ENCODE assay signal across 30 mouse cellular contexts in the genomic region with DNA sequence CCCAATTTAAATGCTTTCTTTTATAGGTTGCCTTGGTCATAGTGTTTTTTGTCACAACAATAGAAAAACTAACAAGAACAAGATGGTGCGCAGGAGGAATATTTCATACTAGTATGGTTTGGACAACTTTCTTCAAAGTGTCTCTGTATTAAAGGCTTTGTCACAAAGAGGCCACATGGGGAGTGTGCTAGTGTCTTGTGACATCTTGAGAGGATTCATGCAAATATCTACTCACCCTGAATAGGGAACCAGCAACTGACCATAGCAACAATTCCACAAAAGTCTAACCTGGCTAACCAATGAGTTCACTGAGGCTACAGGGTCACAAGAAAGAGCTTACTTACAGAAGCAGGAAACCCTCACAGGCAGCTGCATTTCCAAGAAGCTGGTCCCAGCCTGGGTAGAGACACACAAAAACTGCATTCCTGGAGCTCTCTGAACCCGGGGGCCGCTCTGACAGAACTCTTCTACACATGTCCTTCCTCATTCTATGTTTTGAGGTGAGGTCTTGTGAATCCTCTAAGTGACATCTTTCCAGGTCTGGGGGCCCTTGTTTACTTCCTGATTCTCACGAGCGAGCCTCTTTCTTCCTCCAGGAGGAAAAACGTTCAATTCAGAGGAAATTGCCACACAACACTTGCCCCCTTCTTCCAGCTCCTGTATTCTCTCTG. TPM values are rescaled to one million over a fixed set of nuclear protein-coding genes. Genes with fewer than 3 reads are reported as not detected.
DNase-seq lines count a peak whose midpoint lies in the region; ATAC-seq and TF ChIP-seq lines count a peak whose summit lies in the region.
"Had no signal": no experiment of that assay in that cellular context is flagged by ENCODE, and none has a peak within 500 bp of the region (broad histone marks: within the 10 kb centered on the region; RNA-seq: fewer than 3 reads in every experiment).

No protein-coding gene starts in this region.

- no peaks in the 10 kb centered on the region for H3K36me3 ChIP-seq in embryonic facial prominence, embryonic 14.5 days (ENCODE audit: control insufficient read depth, insufficient read depth, low read length)
- no peaks in the 10 kb centered on the region for H3K36me3 ChIP-seq in embryonic facial prominence, embryonic 10.5 days (replicated peaks)
- H3K36me3 ChIP-seq in liver, postnatal 0 days (replicated peaks; ENCODE audit: insufficient read depth, low read length) = no peaks in the 10 kb centered on the region
- H3K36me3 ChIP-seq in liver, embryonic 11.5 days (ENCODE audit: control insufficient read depth, insufficient read depth, low read length) = no peaks in the 10 kb centered on the region
- no peaks in the 10 kb centered on the region for H3K36me3 ChIP-seq in macrophage (ENCODE audit: inconsistent target)
- H3K36me3 ChIP-seq in small intestine, adult 2 months (ENCODE audit: control insufficient read depth, insufficient read depth, low read length) = no peaks in the 10 kb centered on the region
- H3K36me3 ChIP-seq in midbrain, embryonic 15.5 days (replicated peaks) = no peaks in the 10 kb centered on the region
- H3K36me3 ChIP-seq: liver, embryonic 15.5 days; midbrain, embryonic 10.5 days; neural tube, embryonic 13.5 days; stomach, embryonic 15.5 days had no signal

- H3K4me2 ChIP-seq in embryonic facial prominence, embryonic 14.5 days (ENCODE audit: low read depth, low read length) = no peak overlapping the region
- no peak overlapping the region for H3K4me2 ChIP-seq in liver, postnatal 0 days (ENCODE audit: low read depth, low read length)
- no peak overlapping the region for H3K4me2 ChIP-seq in liver, embryonic 11.5 days
- H3K4me2 ChIP-seq in midbrain, embryonic 15.5 days = no peak overlapping the region
- H3K4me2 ChIP-seq: forebrain, embryonic 13.5 days; liver, embryonic 15.5 days; neural tube, embryonic 13.5 days; stomach, embryonic 15.5 days had no signal

- peaks cover 27% of the 10 kb centered on the region for H3K4me1 ChIP-seq in embryonic facial prominence, embryonic 14.5 days (ENCODE audit: control insufficient read depth, insufficient read depth, low read length)
- peaks cover 12% of the 10 kb centered on the region for H3K4me1 ChIP-seq in embryonic facial prominence, embryonic 10.5 days
- H3K4me1 ChIP-seq in liver, postnatal 0 days (ENCODE audit: insufficient read depth) = peaks cover 35% of the 10 kb centered on the region
- H3K4me1 ChIP-seq in liver, embryonic 11.5 days (replicated peaks; ENCODE audit: control insufficient read depth, insufficient read depth, low read length) = peaks cover 19% of the 10 kb centered on the region
- peaks cover 2% of the 10 kb centered on the region; the same call in 1 of the 2 replicates for H3K4me1 ChIP-seq in small intestine, adult 2 months (ENCODE audit: control insufficient read depth, insufficient read depth, insufficient read length, low read length)
- peaks cover 12% of the 10 kb centered on the region for H3K4me1 ChIP-seq in midbrain, embryonic 15.5 days

- TF ChIP-seq CTCF in liver, postnatal 0 days (IDR thresholded peaks at IDR 0.05; ENCODE audit: low read depth) = no peak
- TF ChIP-seq CTCF in small intestine, adult 2 months (IDR thresholded peaks at IDR 0.05; ENCODE audit: extremely low read depth, insufficient read length, insufficient replicate concordance, low read depth, low read length) = no peak

- H3K9ac ChIP-seq in embryonic facial prominence, embryonic 14.5 days (ENCODE audit: low read depth, low read length) = no peak overlapping the region
- H3K9ac ChIP-seq in liver, postnatal 0 days (replicated peaks) = no peak overlapping the region
- H3K9ac ChIP-seq in liver, embryonic 11.5 days (ENCODE audit: low read depth, low read length) = no peak overlapping the region
- H3K9ac ChIP-seq in midbrain, embryonic 15.5 days = no peak overlapping the region
- H3K9ac ChIP-seq: forebrain, embryonic 13.5 days; liver, embryonic 15.5 days; neural tube, embryonic 13.5 days; stomach, embryonic 15.5 days had no signal

- no peaks in the 10 kb centered on the region for H3K79me2 ChIP-seq in macrophage (ENCODE audit: inconsistent target)

- no peak for DNase-seq in embryonic facial prominence, embryonic 14.5 days (ENCODE audit: low spot score)
- no peak for DNase-seq in embryonic facial prominence, embryonic 10.5 days (ENCODE audit: low spot score)
- no peak for DNase-seq in liver, postnatal 0 days
- no peak for DNase-seq in liver, embryonic 11.5 days (ENCODE audit: low spot score)
- DNase-seq in retina, postnatal 1 day = no peak
- DNase-seq: adrenal gland, adult 8-10 months; cerebellum, adult 11 months; cerebellum, postnatal 36 days; kidney, adult 18-20 months; kidney, postnatal 10 days; layer of hippocampus, postnatal 36 days; lung, postnatal 14 days; thymus, adult 18-20 months had no signal

- no peak for TF ChIP-seq EP300 in liver, postnatal 0 days (IDR thresholded peaks at IDR 0.05; ENCODE audit: low read depth)

- TF ChIP-seq POLR2A in small intestine, adult 2 months (IDR thresholded peaks at IDR 0.05; ENCODE audit: low read depth, low read length) = no peak

- no peak for ATAC-seq in embryonic facial prominence, embryonic 14.5 days (ENCODE audit: low read depth)
- no peak for ATAC-seq in liver, postnatal 0 days
- no peak for ATAC-seq in liver, embryonic 11.5 days (replicated peaks; ENCODE audit: low FRiP score)
- no peak for ATAC-seq in midbrain, embryonic 15.5 days (replicated peaks)
- ATAC-seq: forebrain, embryonic 13.5 days had no signal

- 0 out of 2 replicates have a peak overlapping the region, but pooled peaks have one; percentile 22 for H3K27ac ChIP-seq in embryonic facial prominence, embryonic 14.5 days (replicated peaks; ENCODE audit: low read depth, low read length)
- H3K27ac ChIP-seq in embryonic facial prominence, embryonic 10.5 days (replicated peaks) = no peak overlapping the region
- peak overlapping the region; percentile 74 for H3K27ac ChIP-seq in liver, postnatal 0 days (ENCODE audit: low read depth)
- H3K27ac ChIP-seq in liver, embryonic 11.5 days (ENCODE audit: low read depth, low read length) = no peak overlapping the region
- H3K27ac ChIP-seq in macrophage = peak overlapping the region; percentile 48
- 0 out of 2 replicates have a peak overlapping the region, but pooled peaks have one; percentile 7 for H3K27ac ChIP-seq in small intestine, adult 2 months (ENCODE audit: insufficient read depth, low read depth, low read length)
- H3K27ac ChIP-seq in midbrain, embryonic 15.5 days = no peak overlapping the region
- H3K27ac ChIP-seq: forebrain, embryonic 13.5 days; layer of hippocampus, adult 2 months; liver, embryonic 15.5 days; midbrain, embryonic 10.5 days; neural tube, embryonic 13.5 days; stomach, embryonic 15.5 days had no signal

- no peak overlapping the region for H3K4me3 ChIP-seq in embryonic facial prominence, embryonic 14.5 days (ENCODE audit: low read depth, low read length)
- H3K4me3 ChIP-seq in embryonic facial prominence, embryonic 10.5 days = no peak overlapping the region
- no peak overlapping the region for H3K4me3 ChIP-seq in liver, postnatal 0 days (ENCODE audit: low read depth, low read length)
- H3K4me3 ChIP-seq in liver, embryonic 11.5 days (ENCODE audit: low read depth, low read length) = no peak overlapping the region
- H3K4me3 ChIP-seq in macrophage (ENCODE audit: inconsistent target) = no peak overlapping the region
- H3K4me3 ChIP-seq in small intestine, adult 2 months (ENCODE audit: low read depth, low read length) = no peak overlapping the region
- no peak overlapping the region for H3K4me3 ChIP-seq in midbrain, embryonic 15.5 days
- H3K4me3 ChIP-seq: erythroblast, embryonic 14.5 days; forebrain, embryonic 13.5 days; layer of hippocampus, adult 2 months; liver, embryonic 15.5 days; midbrain, embryonic 10.5 days; neural tube, embryonic 13.5 days; stomach, embryonic 15.5 days had no signal

- 55% methylated on average over 6 of the region's 6 CpGs for WGBS in embryonic facial prominence, embryonic 14.5 days
- WGBS in embryonic facial prominence, embryonic 10.5 days = 72% methylated on average over 6 of the region's 6 CpGs
- WGBS in liver, postnatal 0 days (ENCODE audit: insufficient replicate concordance) = 37% methylated on average over 6 of the region's 6 CpGs
- 48% methylated on average over 6 of the region's 6 CpGs for WGBS in liver, embryonic 11.5 days
- 27% methylated on average over 6 of the region's 6 CpGs for whole genome bisulfite sequencing in macrophage (ENCODE audit: missing documents)
- 65% methylated on average over 6 of the region's 6 CpGs for WGBS in small intestine, adult 2 months
- WGBS in midbrain, embryonic 15.5 days = 71% methylated on average over 6 of the region's 6 CpGs

- no peaks in the 10 kb centered on the region for H3K9me3 ChIP-seq in embryonic facial prominence, embryonic 14.5 days (ENCODE audit: control insufficient read depth, low read length)
- no peaks in the 10 kb centered on the region for H3K9me3 ChIP-seq in embryonic facial prominence, embryonic 10.5 days
- no peaks in the 10 kb centered on the region for H3K9me3 ChIP-seq in liver, postnatal 0 days (ENCODE audit: low read length)
- no peaks in the 10 kb centered on the region for H3K9me3 ChIP-seq in liver, embryonic 11.5 days (ENCODE audit: control insufficient read depth, low read length)
- H3K9me3 ChIP-seq in midbrain, embryonic 15.5 days = no peaks in the 10 kb centered on the region
- H3K9me3 ChIP-seq: forebrain, embryonic 13.5 days; liver, embryonic 15.5 days; midbrain, embryonic 10.5 days; neural tube, embryonic 13.5 days; stomach, embryonic 15.5 days had no signal

- no peaks in the 10 kb centered on the region for H3K27me3 ChIP-seq in embryonic facial prominence, embryonic 14.5 days (replicated peaks; ENCODE audit: control insufficient read depth, insufficient read depth, low read length)
- H3K27me3 ChIP-seq in embryonic facial prominence, embryonic 10.5 days (replicated peaks; ENCODE audit: low read depth, poor library complexity, severe bottlenecking) = no peaks in the 10 kb centered on the region
- H3K27me3 ChIP-seq in liver, postnatal 0 days (ENCODE audit: insufficient read depth, low read length) = no peaks in the 10 kb centered on the region
- H3K27me3 ChIP-seq in liver, embryonic 11.5 days (replicated peaks; ENCODE audit: control insufficient read depth, insufficient read depth, low read length) = no peaks in the 10 kb centered on the region
- no peaks in the 10 kb centered on the region for H3K27me3 ChIP-seq in small intestine, adult 2 months (ENCODE audit: control insufficient read depth, insufficient read depth, low read length)
- no peaks in the 10 kb centered on the region for H3K27me3 ChIP-seq in midbrain, embryonic 15.5 days (replicated peaks)
- H3K27me3 ChIP-seq: forebrain, embryonic 13.5 days; liver, embryonic 15.5 days; neural tube, embryonic 13.5 days; stomach, embryonic 15.5 days had no signal

RNA-seq across cellular contexts. Expression of a gene that starts 33.2 kb away (rescaled TPM):
- 7.6 and 12.8 TPM in 2 replicates for polyA plus RNA-seq in embryonic facial prominence, embryonic 14.5 days (2014; fragmentation: Nextera tagmentation; extraction: Ambion mirVana)
- polyA plus RNA-seq in embryonic facial prominence, embryonic 10.5 days (2016; fragmentation: Nextera tagmentation; extraction: Ambion mirVana) = 2.1 and 2.7 TPM in 2 replicates
- polyA plus RNA-seq in liver, postnatal 0 days (2015; fragmentation: Nextera tagmentation; extraction: Ambion mirVana) = 10.8 and 12.6 TPM in 2 replicates
- 14.8 and 15.8 TPM in 2 replicates for polyA plus RNA-seq in liver, embryonic 11.5 days (2014; fragmentation: Nextera tagmentation; extraction: Ambion mirVana)
- total RNA-seq in macrophage (2018; cell fraction: chromatin; rRNA removed) = 1 to 10 TPM in 6 of 26 experiments, under 1 TPM in 13, not detected in 7; 0.44 to 1.9 (median 0.72) TPM
- total RNA-seq in macrophage (2018; cell fraction: cytosol; rRNA removed) = under 1 TPM in 12 of 26 experiments, not detected in 14; 0.06 to 0.33 (median 0.10) TPM
- 1 to 10 TPM in 3 of 26 experiments, under 1 TPM in 22, not detected in 1; 0.24 to 2.2 (median 0.48) TPM for total RNA-seq in macrophage (2018; cell fraction: nucleus; rRNA removed)
- not detected in 3 replicates for polyA plus RNA-seq in macrophage (2018)
- polyA plus RNA-seq in small intestine, adult 2 months (2012; rRNA removed) = 6.5 and 7.7 TPM in 2 replicates
- 0.57 and 1.4 TPM in 2 replicates for polyA plus RNA-seq in midbrain, embryonic 15.5 days (2015; fragmentation: Nextera tagmentation; extraction: Ambion mirVana)

RNA-seq across cellular contexts. Expression of a gene that starts 37.8 kb away (rescaled TPM):
- polyA plus RNA-seq in embryonic facial prominence, embryonic 14.5 days (2014; fragmentation: Nextera tagmentation; extraction: Ambion mirVana) = 0.58 and 1.1 TPM in 2 replicates
- not detected in 2 replicates for polyA plus RNA-seq in embryonic facial prominence, embryonic 10.5 days (2016; fragmentation: Nextera tagmentation; extraction: Ambion mirVana)
- 49.8 and 55.8 TPM in 2 replicates for polyA plus RNA-seq in liver, postnatal 0 days (2015; fragmentation: Nextera tagmentation; extraction: Ambion mirVana)
- polyA plus RNA-seq in liver, embryonic 11.5 days (2014; fragmentation: Nextera tagmentation; extraction: Ambion mirVana) = 0.79 and 1.4 TPM in 2 replicates
- 10 to 100 TPM in 1 of 26 experiments, 1 to 10 TPM in 4, under 1 TPM in 2, not detected in 19; 0.56 to 19.4 (median 1.3) TPM for total RNA-seq in macrophage (2018; cell fraction: chromatin; rRNA removed)
- total RNA-seq in macrophage (2018; cell fraction: cytosol; rRNA removed) = 1 to 10 TPM in 5 of 26 experiments, under 1 TPM in 12, not detected in 9; 0.14 to 1.8 (median 0.55) TPM
- 1 to 10 TPM in 6 of 26 experiments, under 1 TPM in 11, not detected in 9; 0.30 to 9.4 (median 0.69) TPM for total RNA-seq in macrophage (2018; cell fraction: nucleus; rRNA removed)
- polyA plus RNA-seq in macrophage (2018) = not detected in 3 replicates
- polyA plus RNA-seq in small intestine, adult 2 months (2012; rRNA removed) = 0.67 and 0.86 TPM in 2 replicates
- polyA plus RNA-seq in midbrain, embryonic 15.5 days (2015; fragmentation: Nextera tagmentation; extraction: Ambion mirVana) = 0.42 and 0.61 TPM in 2 replicates
- polyA plus RNA-seq: embryonic facial prominence, embryonic 11.5 days; erythroblast, embryonic 14.5 days had no signal

RNA-seq across cellular contexts. Expression of a gene that starts 48.4 kb away (rescaled TPM):
- not detected in 2 replicates for polyA plus RNA-seq in embryonic facial prominence, embryonic 14.5 days (2014; fragmentation: Nextera tagmentation; extraction: Ambion mirVana)
- polyA plus RNA-seq in embryonic facial prominence, embryonic 10.5 days (2016; fragmentation: Nextera tagmentation; extraction: Ambion mirVana) = not detected in 2 replicates
- polyA plus RNA-seq in liver, postnatal 0 days (2015; fragmentation: Nextera tagmentation; extraction: Ambion mirVana) = not detected in 2 replicates
- not detected in 2 replicates for polyA plus RNA-seq in liver, embryonic 11.5 days (2014; fragmentation: Nextera tagmentation; extraction: Ambion mirVana)
- not detected for total RNA-seq in macrophage (2018; cell fraction: chromatin; rRNA removed)
- not detected for total RNA-seq in macrophage (2018; cell fraction: cytosol; rRNA removed)
- not detected for total RNA-seq in macrophage (2018; cell fraction: nucleus; rRNA removed)
- polyA plus RNA-seq in macrophage (2018) = not detected in 3 replicates
- polyA plus RNA-seq in small intestine, adult 2 months (2012; rRNA removed) = not detected in 2 replicates
- 0.77 TPM in 1 of 2 replicates, not detected in the other for polyA plus RNA-seq in midbrain, embryonic 15.5 days (2015; fragmentation: Nextera tagmentation; extraction: Ambion mirVana)
- total RNA-seq: gastrocnemius, postnatal 4 days; layer of hippocampus, adult 2 months; layer of hippocampus, postnatal 36 days had no signal
- polyA plus RNA-seq: brain, embryonic 14.5 days; forebrain, embryonic 13.5 days; hindbrain, embryonic 11.5 days; limb, embryonic 14.5 days; liver, embryonic 15.5 days; midbrain, embryonic 10.5 days; neural tube, embryonic 13.5 days; spleen, adult 2 months; stomach, embryonic 15.5 days; urinary bladder, adult 2 months had no signal

RNA-seq across cellular contexts. Expression of a gene that starts 48.4 kb away (rescaled TPM):
- 133 and 168 TPM in 2 replicates for polyA plus RNA-seq in embryonic facial prominence, embryonic 14.5 days (2014; fragmentation: Nextera tagmentation; extraction: Ambion mirVana)
- 128 and 133 TPM in 2 replicates for polyA plus RNA-seq in embryonic facial prominence, embryonic 10.5 days (2016; fragmentation: Nextera tagmentation; extraction: Ambion mirVana)
- 274 and 276 TPM in 2 replicates for polyA plus RNA-seq in liver, postnatal 0 days (2015; fragmentation: Nextera tagmentation; extraction: Ambion mirVana)
- polyA plus RNA-seq in liver, embryonic 11.5 days (2014; fragmentation: Nextera tagmentation; extraction: Ambion mirVana) = 441 and 497 TPM in 2 replicates
- total RNA-seq in macrophage (2018; cell fraction: chromatin; rRNA removed) = 100 to 1,000 TPM in 10 of 26 experiments, 10 to 100 TPM in 16; 30.5 to 213 (median 89.8) TPM
- total RNA-seq in macrophage (2018; cell fraction: cytosol; rRNA removed) = 100 to 1,000 TPM; 194 to 399 (median 298) TPM
- 100 to 1,000 TPM in 16 of 26 experiments, 10 to 100 TPM in 10; 40.6 to 259 (median 110) TPM for total RNA-seq in macrophage (2018; cell fraction: nucleus; rRNA removed)
- 147 to 264 TPM (median 175 TPM) in 3 replicates for polyA plus RNA-seq in macrophage (2018)
- 31.6 and 76.2 TPM in 2 replicates for polyA plus RNA-seq in small intestine, adult 2 months (2012; rRNA removed)
- 75.4 and 77.9 TPM in 2 replicates for polyA plus RNA-seq in midbrain, embryonic 15.5 days (2015; fragmentation: Nextera tagmentation; extraction: Ambion mirVana)

RNA-seq across cellular contexts. Expression of a gene that starts 53.3 kb away (rescaled TPM):
- polyA plus RNA-seq in embryonic facial prominence, embryonic 14.5 days (2014; fragmentation: Nextera tagmentation; extraction: Ambion mirVana) = 0.62 and 1.8 TPM in 2 replicates
- polyA plus RNA-seq in embryonic facial prominence, embryonic 10.5 days (2016; fragmentation: Nextera tagmentation; extraction: Ambion mirVana) = 0.17 and 0.19 TPM in 2 replicates
- 0.04 TPM in 1 of 2 replicates, not detected in the other for polyA plus RNA-seq in liver, postnatal 0 days (2015; fragmentation: Nextera tagmentation; extraction: Ambion mirVana)
- polyA plus RNA-seq in liver, embryonic 11.5 days (2014; fragmentation: Nextera tagmentation; extraction: Ambion mirVana) = 0.05 TPM in 1 of 2 replicates, not detected in the other
- under 1 TPM in 4 of 26 experiments, not detected in 22; 0.25 to 0.46 (median 0.30) TPM for total RNA-seq in macrophage (2018; cell fraction: chromatin; rRNA removed)
- total RNA-seq in macrophage (2018; cell fraction: cytosol; rRNA removed) = under 1 TPM in 3 of 26 experiments, not detected in 23; 0.04 to 0.06 (median 0.04) TPM
- under 1 TPM in 2 of 26 experiments, not detected in 24; 0.37 to 0.39 TPM for total RNA-seq in macrophage (2018; cell fraction: nucleus; rRNA removed)
- polyA plus RNA-seq in macrophage (2018) = not detected in 3 replicates
- 0.05 and 0.16 TPM in 2 replicates for polyA plus RNA-seq in small intestine, adult 2 months (2012; rRNA removed)
- 1.1 and 1.5 TPM in 2 replicates for polyA plus RNA-seq in midbrain, embryonic 15.5 days (2015; fragmentation: Nextera tagmentation; extraction: Ambion mirVana)
- polyA plus RNA-seq: erythroblast, embryonic 14.5 days had no signal

Comparison
In these comparisons a context has a peak if more than half of its experiments do, and no peak if none do; other contexts are left out.
1. H3K27ac ChIP-seq: peak in embryonic facial prominence, embryonic 14.5 days (single experiment), liver, postnatal 0 days (single experiment), macrophage (single experiment) and small intestine, adult 2 months (single experiment); none in embryonic facial prominence, embryonic 10.5 days (single experiment), liver, embryonic 11.5 days (single experiment) and midbrain, embryonic 15.5 days (single experiment).
2. RNA of a gene that starts 37.8 kb away (polyA plus RNA-seq): 49.8 to 55.8 TPM in liver, postnatal 0 days; 0.79 to 1.4 TPM in liver, embryonic 11.5 days, 0.58 to 1.1 TPM in embryonic facial prominence, embryonic 14.5 days, 0.67 to 0.86 TPM in small intestine, adult 2 months, 0.42 to 0.61 TPM in midbrain, embryonic 15.5 days, not detected in macrophage and not detected in embryonic facial prominence, embryonic 10.5 days; every median in the first group is over 10 times any median in the second.